Mouse (Mus musculus) cortical plate, adult 2 months (tissue): ENCODE data around the gene Nup155. TPM values are rescaled to one million over a fixed set of nuclear protein-coding genes. Genes with fewer than 3 reads are reported as not detected.
"Not testable (repeated sequence)": the region's sequence is repeated elsewhere in the genome, so short reads cannot be mapped to it uniquely, and the experiment has no call there.

Source experiments
- H3K27ac ChIP-seq: fragments of 200-500 bp; 2 replicates; pipeline ENCODE4 v1.5.1; 2012; ENCODE audit warnings: low read length, control low read depth, inconsistent platforms; ENCODE audit not compliant: insufficient read depth
- H3K4me1 ChIP-seq: fragments of 200-500 bp; 2 replicates; pipeline ENCODE4 v1.6.1; 2011; ENCODE audit warnings: low read length; ENCODE audit not compliant: control insufficient read depth, insufficient read depth
- H3K4me3 ChIP-seq: fragments of 200-500 bp; 2 replicates; pipeline ENCODE4 v1.5.1; 2011; ENCODE audit warnings: mild to moderate bottlenecking, low read length, control low read depth; ENCODE audit not compliant: insufficient read depth
- CTCF ChIP-seq: fragments of 200-500 bp; IDR thresholded peaks from 2 replicates; pipeline ENCODE4 v1.5.1; 2011; ENCODE audit warnings: mild to moderate bottlenecking, control low read depth, low read length; ENCODE audit not compliant: insufficient read depth; ENCODE audit errors: extremely low read depth
- POLR2A ChIP-seq: fragments of 200-500 bp; IDR thresholded peaks from 2 replicates; pipeline ENCODE4 v1.6.1; 2011; ENCODE audit warnings: mild to moderate bottlenecking, low read length, control low read depth; ENCODE audit not compliant: insufficient read depth; ENCODE audit errors: extremely low read depth
- polyA plus RNA-seq: library from polyadenylated mRNA; depleted of rRNA; stranded (reverse); fragments of >200 nt; gene quantifications from 2 replicates; pipeline ENCODE4 v1.2.3, GENCODE M21; 2012

Nup155 gene
- polyA plus RNA-seq, 1 experiment: 11.5 TPM

- peak within 1 kb of the TSS; percentile 87 for H3K4me3 ChIP-seq
- H3K4me1 ChIP-seq: no peaks in the 10 kb centered on the region; the same call in 1 of the 2 replicates
- peak; percentile 67; the same call in 1 of the 2 replicates for TF ChIP-seq POLR2A
- peak; percentile 79 for TF ChIP-seq CTCF
- no peak within 1 kb of the TSS for H3K27ac ChIP-seq
Observed at GRCm38 (mm10) chr15:8098774-8099749, 10.0 kb upstream of the Nup155 start, which contains the start of gene Wdr70. TSS of gene Wdr70 (minus strand) at chr15:8099209.

GRCm38 (mm10) chr15:8101975-8102542 lies 7.0 kb upstream of the Nup155 start:
- H3K4me3 ChIP-seq, H3K27ac ChIP-seq, H3K4me1 ChIP-seq: not testable (repeated sequence)

GRCm38 (mm10) chr15:8108360-8108965 lies 610 bp upstream of the Nup155 start:
- H3K4me3 ChIP-seq: peak overlapping the region; percentile 67
- H3K27ac ChIP-seq: no peak overlapping the region
- no peaks in the 10 kb centered on the region for H3K4me1 ChIP-seq
- TF ChIP-seq CTCF (no peak), POLR2A (no peak)

GRCm38 (mm10) chr15:8109782-8110181 lies 709 bp downstream of the Nup155 start:
- Histone ChIP-seq H3K4me3 (peak overlapping the region; percentile 67; the same call in 1 of the 2 replicates), H3K4me1 (no peaks in the 10 kb centered on the region), H3K27ac (no peak overlapping the region)
- no peak for TF ChIP-seq CTCF
- no peak for TF ChIP-seq POLR2A

- TF ChIP-seq POLR2A: no peak
- no peak for TF ChIP-seq CTCF
- Histone ChIP-seq H3K4me3 (no peak overlapping the region), H3K4me1 (no peaks in the 10 kb centered on the region), H3K27ac (no peak overlapping the region)
Observed at GRCm38 (mm10) chr15:8129281-8129680, 20.2 kb downstream of the Nup155 start.

- Histone ChIP-seq H3K4me1 (no peaks in the 10 kb centered on the region), H3K4me3 (no peak overlapping the region), H3K27ac (no peak overlapping the region)
- TF ChIP-seq CTCF (no peak), POLR2A (no peak)
Observed at GRCm38 (mm10) chr15:8131268-8131667, 22.2 kb downstream of the Nup155 start.

GRCm38 (mm10) chr15:8131761-8132160 lies 22.7 kb downstream of the Nup155 start:
- H3K4me1 ChIP-seq: no peaks in the 10 kb centered on the region
- H3K27ac ChIP-seq: no peak overlapping the region
- no peak for TF ChIP-seq POLR2A
- no peak for TF ChIP-seq CTCF
- H3K4me3 ChIP-seq: no peak overlapping the region

GRCm38 (mm10) chr15:8135606-8136005 lies 26.5 kb downstream of the Nup155 start:
- no peaks in the 10 kb centered on the region for H3K4me1 ChIP-seq
- H3K4me3 ChIP-seq: no peak overlapping the region
- no peak overlapping the region for H3K27ac ChIP-seq
- TF ChIP-seq POLR2A: no peak
- no peak for TF ChIP-seq CTCF

- no peak overlapping the region for H3K27ac ChIP-seq
- no peak for TF ChIP-seq POLR2A
- TF ChIP-seq CTCF: no peak
- no peaks in the 10 kb centered on the region for H3K4me1 ChIP-seq
- no peak overlapping the region for H3K4me3 ChIP-seq
Observed at GRCm38 (mm10) chr15:8161841-8162240, 52.8 kb downstream of the Nup155 start.

GRCm38 (mm10) chr15:8168591-8169265 lies 59.7 kb downstream of the Nup155 start, which contains the start of gene Cplane1:
TSS of gene Cplane1 (plus strand) at chr15:8169106.
- Histone ChIP-seq H3K4me3 (peak within 1 kb of the TSS; percentile 59), H3K4me1 (no peaks in the 10 kb centered on the region; the same call in 1 of the 2 replicates), H3K27ac (peak within 1 kb of the TSS; percentile 97)
- TF ChIP-seq POLR2A (peak; percentile 88), CTCF (no peak)
